Mouse (Mus musculus) CH12.LX (cell line): Measurements from ENCODE around the gene Zfp263. TPM values are rescaled to one million over a fixed set of nuclear protein-coding genes. Genes with fewer than 3 reads are reported as not detected.
A peak's percentile ranks its signal among the peaks of the same experiment; 100 is the strongest.

Experiments
- DNase-seq: peaks from one replicate; pipeline ENCODE4 v3.0.0-alpha.2; 2013; ENCODE audit errors: extremely low read depth
- H3K27ac ChIP-seq: 2 replicates; pipeline ENCODE4 v1.5.1; 2012; ENCODE audit warnings: low read depth, mild to moderate bottlenecking, control low read depth, moderate library complexity; ENCODE audit not compliant: insufficient read depth
- H3K27me3 ChIP-seq: replicated peaks from 2 replicates; pipeline ENCODE3; 2012; ENCODE audit warnings: inconsistent platforms
- H3K36me3 ChIP-seq, 2 experiments: replicated peaks in 1 of 2; 2 replicates each; pipeline versions ENCODE3 to v1.6.1; 2012; ENCODE audit warnings: inconsistent platforms in 1 of 2, low read length in 1 of 2, mild to moderate bottlenecking in 1 of 2, mixed read lengths in 1 of 2, moderate library complexity in 1 of 2; ENCODE audit not compliant: control insufficient read depth in 1 of 2, insufficient read depth in 1 of 2
- H3K4me1 ChIP-seq, 2 experiments: 2 replicates each; pipeline ENCODE4 v1.6.1; 2012; ENCODE audit warnings: inconsistent platforms in 1 of 2, moderate library complexity in 1 of 2; ENCODE audit not compliant: insufficient read depth in 2 of 2, control insufficient read depth in 1 of 2
- H3K4me2 ChIP-seq: 2 replicates; pipeline ENCODE4 v1.6.1; 2012; ENCODE audit warnings: low read depth, mild to moderate bottlenecking, control low read depth; ENCODE audit not compliant: poor library complexity, insufficient read depth, severe bottlenecking
- H3K4me3 ChIP-seq, 3 experiments: fragments of 150-350 bp in 1 of 3; sonication (generic) in 1 of 3; replicated peaks in 1 of 3; 2 replicates each; pipeline versions ENCODE3 to v1.5.1; 2011 to 2012; ENCODE audit warnings: low read depth in 2 of 3, low read length in 2 of 3, mild to moderate bottlenecking in 2 of 3, moderate library complexity in 2 of 3, control low read depth in 1 of 3, improper control_type of control experiment in 1 of 3, inconsistent platforms in 1 of 3, mixed read lengths in 1 of 3; ENCODE audit not compliant: poor library complexity in 1 of 3
- H3K79me2 ChIP-seq: replicated peaks from 2 replicates; pipeline ENCODE4 v1.6.1; 2012; ENCODE audit warnings: mild to moderate bottlenecking, moderate library complexity; ENCODE audit not compliant: control insufficient read depth, poor library complexity, insufficient read depth, severe bottlenecking; ENCODE audit errors: extremely low read depth
- H3K9ac ChIP-seq: 2 replicates; pipeline ENCODE4 v1.6.1; 2012; ENCODE audit warnings: low read depth, mild to moderate bottlenecking, control low read depth, moderate library complexity; ENCODE audit not compliant: insufficient read depth
- H3K9me3 ChIP-seq: replicated peaks from 2 replicates; pipeline ENCODE3; 2012; ENCODE audit warnings: low read length, inconsistent platforms, mixed read lengths
- BHLHE40 ChIP-seq: IDR thresholded peaks from 2 replicates; pipeline ENCODE4 v1.6.1; 2011; ENCODE audit warnings: mild to moderate bottlenecking, low read depth, low read length, improper control_type of control experiment
- CHD2 ChIP-seq: IDR thresholded peaks from 2 replicates; pipeline ENCODE4 v1.6.1; 2011; ENCODE audit warnings: low read length, improper control_type of control experiment
- E2F4 ChIP-seq: IDR thresholded peaks from 2 replicates; pipeline ENCODE4 v1.6.1; 2011; ENCODE audit warnings: low read depth, low read length, improper control_type of control experiment; ENCODE audit not compliant: insufficient replicate concordance
- ELF1 ChIP-seq: IDR thresholded peaks from 2 replicates; pipeline ENCODE4 v1.6.1; 2014; ENCODE audit warnings: low read depth, mild to moderate bottlenecking, inconsistent platforms, low read length, improper control_type of control experiment
- EP300 ChIP-seq: IDR thresholded peaks from 2 replicates; pipeline ENCODE4 v1.6.1; 2011; ENCODE audit warnings: low read length, improper control_type of control experiment
- ETS1 ChIP-seq: conservative IDR thresholded peaks from 2 replicates; pipeline ENCODE4 v1.6.1; 2012; ENCODE audit warnings: low read depth, mild to moderate bottlenecking, inconsistent platforms, low read length, improper control_type of control experiment, moderate library complexity
- GABPA ChIP-seq: IDR thresholded peaks from 2 replicates; pipeline ENCODE4 v1.6.1; 2012; ENCODE audit warnings: low read depth, low read length, improper control_type of control experiment, inconsistent platforms; ENCODE audit not compliant: insufficient replicate concordance
- HCFC1 ChIP-seq: IDR thresholded peaks from 2 replicates; pipeline ENCODE4 v1.6.1; 2012; ENCODE audit warnings: low read depth, mild to moderate bottlenecking, inconsistent platforms, low read length, improper control_type of control experiment
- IRF4 ChIP-seq: IDR thresholded peaks from 2 replicates; pipeline ENCODE4 v1.6.1; 2014; ENCODE audit warnings: low read depth, mild to moderate bottlenecking, inconsistent platforms, low read length, improper control_type of control experiment
- JUN ChIP-seq: IDR thresholded peaks from 2 replicates; pipeline ENCODE4 v1.6.1; 2011; ENCODE audit warnings: low read depth, mild to moderate bottlenecking, low read length, improper control_type of control experiment, moderate library complexity; ENCODE audit not compliant: insufficient read depth
- JUND ChIP-seq: conservative IDR thresholded peaks from 2 replicates; pipeline ENCODE4 v1.6.1; 2011; ENCODE audit warnings: low read depth, low read length, improper control_type of control experiment
- KAT2A ChIP-seq: IDR thresholded peaks from 2 replicates; pipeline ENCODE4 v1.6.1; 2012; ENCODE audit warnings: low read length, improper control_type of control experiment, inconsistent platforms; ENCODE audit not compliant: insufficient replicate concordance
- MAFK ChIP-seq: IDR thresholded peaks from 2 replicates; pipeline ENCODE4 v1.6.1; 2011; ENCODE audit warnings: low read length, improper control_type of control experiment; ENCODE audit not compliant: insufficient replicate concordance
- MAX ChIP-seq: IDR thresholded peaks from 2 replicates; pipeline ENCODE4 v1.6.1; 2011; ENCODE audit warnings: low read length, improper control_type of control experiment
- MAZ ChIP-seq: IDR thresholded peaks from 2 replicates; pipeline ENCODE4 v1.6.1; 2012; ENCODE audit warnings: low read depth, mild to moderate bottlenecking, inconsistent platforms, low read length, improper control_type of control experiment, moderate library complexity
- MEF2A ChIP-seq: IDR thresholded peaks from 2 replicates; pipeline ENCODE4 v1.6.1; 2014; ENCODE audit warnings: low read depth, mild to moderate bottlenecking, inconsistent platforms, low read length, improper control_type of control experiment, borderline replicate concordance
- MXI1 ChIP-seq: IDR thresholded peaks from 2 replicates; pipeline ENCODE4 v1.6.1; 2011; ENCODE audit warnings: mild to moderate bottlenecking, low read depth, low read length, improper control_type of control experiment
- MYC ChIP-seq: IDR thresholded peaks from 2 replicates; pipeline ENCODE4 v1.6.1; 2011; ENCODE audit warnings: low read depth, mild to moderate bottlenecking, improper control_type of control experiment, low read length
- PAX5 ChIP-seq: IDR thresholded peaks from 2 replicates; pipeline ENCODE4 v1.6.1; 2012; ENCODE audit warnings: low read length, inconsistent platforms, mixed read lengths
- POLR2A ChIP-seq: IDR thresholded peaks from 2 replicates; pipeline ENCODE4 v1.6.1; 2011; ENCODE audit warnings: low read depth, mild to moderate bottlenecking, improper control_type of control experiment, low read length
- POLR2AphosphoS2 ChIP-seq: IDR thresholded peaks from 2 replicates; pipeline ENCODE4 v1.6.1; 2011; ENCODE audit warnings: low read depth, low read length, improper control_type of control experiment
- RAD21 ChIP-seq: IDR thresholded peaks from 2 replicates; pipeline ENCODE4 v1.6.1; 2011; ENCODE audit warnings: low read depth, mild to moderate bottlenecking, low read length, improper control_type of control experiment, moderate library complexity
- RCOR1 ChIP-seq: conservative IDR thresholded peaks from 2 replicates; pipeline ENCODE4 v1.6.1; 2012; ENCODE audit warnings: low read depth, mild to moderate bottlenecking, inconsistent platforms, low read length, improper control_type of control experiment
- SIN3A ChIP-seq: IDR thresholded peaks from 2 replicates; pipeline ENCODE4 v1.6.1; 2012; ENCODE audit warnings: low read length, improper control_type of control experiment, inconsistent platforms
- SMC3 ChIP-seq: IDR thresholded peaks from 2 replicates; pipeline ENCODE4 v1.6.1; 2011; ENCODE audit warnings: low read depth, low read length, improper control_type of control experiment
- TBP ChIP-seq: conservative IDR thresholded peaks from 2 replicates; pipeline ENCODE4 v1.6.1; 2011; ENCODE audit warnings: low read depth, low read length, improper control_type of control experiment
- TCF12 ChIP-seq: IDR thresholded peaks from 2 replicates; pipeline ENCODE4 v1.6.1; 2014; ENCODE audit warnings: low read depth, mild to moderate bottlenecking, inconsistent platforms, low read length, improper control_type of control experiment
- USF1 ChIP-seq: IDR thresholded peaks from 2 replicates; pipeline ENCODE4 v1.6.1; 2014; ENCODE audit warnings: low read depth, mild to moderate bottlenecking, inconsistent platforms, low read length, improper control_type of control experiment
- ZKSCAN1 ChIP-seq: IDR thresholded peaks from 2 replicates; pipeline ENCODE4 v1.6.1; 2012; ENCODE audit warnings: low read depth, inconsistent platforms, low read length, improper control_type of control experiment, borderline replicate concordance
- dilution Hi-C: fragments of 300-500 bp; cut with MboI; formaldehyde crosslinking; loops from 2 replicates; pipeline ENCODE4 v1.14.3; 2020; ENCODE audit warnings: low sequenced_read_pairs; ENCODE audit not compliant: extremely low pct_unique_long_range_greater_than_20kb, extremely low pct_ligation_motif_present
- in situ Hi-C: fragments of 300-500 bp; cut with MboI; formaldehyde crosslinking; loops from 3 replicates; pipeline ENCODE4 v1.14.3; 2019; ENCODE audit warnings: low sequenced_read_pairs, low pct_ligation_motif_present, low pct_unique_long_range_greater_than_20kb, mixed read lengths
- polyA plus RNA-seq: library from polyadenylated mRNA; unstranded; fragments of >175 nt; gene quantifications from 2 replicates; pipeline ENCODE4 v1.2.1, GENCODE M21; 2012; ENCODE audit warnings: low read depth; ENCODE audit not compliant: insufficient read length
- total RNA-seq, 2 experiments: library from RNA; depleted of rRNA; stranded (reverse); fragments of 300-350 nt in 1 of 2; fragments of >200 nt in 1 of 2; gene quantifications; 2 replicates each; pipeline ENCODE4 v1.2.3; 2012 to 2014

Gene Zfp263
- total and polyA plus RNA-seq, 3 experiments = 17.4 to 24.2 (median 21.4) TPM

DNA sequence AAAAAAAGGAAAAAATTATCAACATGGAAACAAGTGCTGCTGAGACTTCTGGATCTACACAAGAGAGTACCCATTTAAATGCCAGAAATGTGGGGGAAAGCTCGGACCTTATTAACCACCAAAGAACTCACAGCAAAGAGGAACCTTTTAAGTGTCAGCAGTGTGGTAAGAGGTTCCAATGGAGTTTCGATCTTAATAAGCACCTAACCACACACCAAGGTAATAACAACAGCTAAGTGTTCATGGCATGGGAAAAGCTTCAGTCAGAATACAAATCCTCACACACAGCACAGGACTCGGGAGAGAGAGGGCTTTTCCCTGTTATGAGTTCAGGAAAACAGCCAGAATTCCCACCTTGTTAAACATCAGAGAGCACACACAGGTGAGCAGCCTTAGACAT is 32.5 kb downstream of the Zfp263 start:
- dilution Hi-C loops (no loop called here), in situ Hi-C loops (no loop called here)
- TF ChIP-seq JUND (peak; percentile 95), MAZ (no peak), SMC3 (no peak), IRF4 (peak; percentile 97), RCOR1 (peak; percentile 88), TCF12 (0 out of 2 replicates have a peak, but pooled peaks have one; percentile 14), TBP (no peak), BHLHE40 (peak; percentile 71), E2F4 (no peak), USF1 (no peak), HCFC1 (no peak), GABPA (no peak), MYC (no peak), PAX5 (no peak), MAFK (peak; percentile 74; the same call in 1 of the 2 replicates), MEF2A (peak; percentile 55; the same call in 1 of the 2 replicates), ETS1 (peak; percentile 70; the same call in 1 of the 2 replicates), EP300 (peak; percentile 96), MXI1 (peak; percentile 47; the same call in 1 of the 2 replicates), CHD2 (no peak), SIN3A (peak; percentile 74), ZKSCAN1 (no peak), KAT2A (no peak), MAX (peak; percentile 41; the same call in 1 of the 2 replicates), JUN (peak; percentile 81), POLR2AphosphoS2 (no peak), POLR2A (no peak), RAD21 (no peak; the same call in 1 of the 2 replicates), ELF1 (no peak)
- Histone ChIP-seq H3K9me3 (no peaks in the 10 kb centered on the region), H3K4me3 (no peak overlapping the region), H3K4me1 (peaks cover 3 to 16% of the 10 kb centered on the region in 2 experiments; a peak in 3 of 4 replicates), H3K36me3 (peaks cover 0 to 27% of the 10 kb centered on the region in 2 experiments), H3K9ac (no peak overlapping the region), H3K27me3 (no peaks in the 10 kb centered on the region), H3K79me2 (no peaks in the 10 kb centered on the region), H3K27ac (no peak overlapping the region), H3K4me2 (peak overlapping the region; percentile 55)
- DNase-seq = peak; percentile 81
